Mouse (Mus musculus) cerebellum, postnatal 36 days (tissue): ENCODE measurements around the gene Apopt1.

ENCODE experiments used
- DNase-seq, 2 experiments: peaks; one replicate each; pipeline ENCODE4 v3.0.0; 2021 to 2022; ENCODE audit warnings: mixed read lengths in 2 of 2

Gene Apopt1

DNA sequence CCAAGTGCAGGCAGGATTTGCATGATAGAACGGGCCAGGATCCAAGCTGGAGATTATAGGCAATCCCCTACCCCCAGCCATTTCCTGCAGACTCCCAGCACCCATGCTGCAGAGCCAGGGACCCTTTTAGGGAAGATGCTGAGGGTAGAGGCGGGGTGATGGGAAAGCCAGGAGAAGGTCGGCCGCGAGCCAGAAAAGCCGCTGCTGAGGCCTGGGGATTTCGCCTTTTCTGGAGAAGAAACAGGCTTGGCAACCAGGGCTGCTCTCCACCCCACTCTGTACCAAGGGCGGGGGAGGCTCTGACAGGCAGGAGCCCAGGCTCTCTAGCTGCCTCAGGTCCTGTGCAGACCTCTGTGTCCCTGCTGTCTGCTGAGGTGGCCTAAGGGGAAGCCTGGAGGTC, 31.8 kb upstream of the Apopt1 start:
- DNase-seq, result no peak

DNA sequence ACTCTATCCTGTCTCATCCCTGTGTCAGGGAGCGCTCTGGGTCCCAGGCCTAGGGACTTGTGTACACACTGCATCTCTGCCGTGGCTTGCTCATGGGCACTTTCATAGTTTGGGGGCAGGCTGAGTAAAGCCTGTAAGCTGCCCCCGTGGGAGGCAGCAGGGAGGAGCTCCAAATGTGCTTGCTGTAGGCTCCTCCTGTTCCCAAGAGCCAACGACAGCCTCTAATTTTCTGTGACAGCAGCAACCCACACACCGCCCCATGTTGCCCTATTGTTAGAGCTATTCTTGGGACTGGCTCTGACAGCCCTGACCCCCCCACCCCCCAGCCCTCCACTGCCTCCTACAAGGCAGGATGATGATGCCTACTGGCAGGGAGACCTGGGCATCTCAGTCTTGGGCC, 31.1 kb upstream of the Apopt1 start:
- no peak for DNase-seq

DNA sequence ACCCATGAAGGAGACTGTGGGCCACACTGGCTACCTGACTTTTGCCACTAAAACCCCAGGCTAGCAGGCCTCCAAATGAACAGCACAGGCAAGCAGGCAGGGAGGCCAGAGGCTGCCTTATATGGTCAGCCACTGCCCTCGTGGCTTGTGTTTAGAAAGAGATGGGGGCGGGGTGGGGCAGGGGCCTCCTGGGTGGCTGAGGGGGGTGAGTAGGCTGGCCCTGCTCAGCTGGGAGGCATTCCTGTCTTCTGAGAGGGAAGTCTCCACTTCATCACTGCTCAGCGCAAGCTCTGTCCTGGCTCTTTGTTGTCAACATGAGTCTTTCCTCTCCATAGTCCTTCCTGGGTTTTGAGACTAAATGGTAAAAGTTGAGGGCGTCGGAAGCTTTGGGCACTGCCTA, 30.3 kb upstream of the Apopt1 start:
- DNase-seq, result no peak

DNA sequence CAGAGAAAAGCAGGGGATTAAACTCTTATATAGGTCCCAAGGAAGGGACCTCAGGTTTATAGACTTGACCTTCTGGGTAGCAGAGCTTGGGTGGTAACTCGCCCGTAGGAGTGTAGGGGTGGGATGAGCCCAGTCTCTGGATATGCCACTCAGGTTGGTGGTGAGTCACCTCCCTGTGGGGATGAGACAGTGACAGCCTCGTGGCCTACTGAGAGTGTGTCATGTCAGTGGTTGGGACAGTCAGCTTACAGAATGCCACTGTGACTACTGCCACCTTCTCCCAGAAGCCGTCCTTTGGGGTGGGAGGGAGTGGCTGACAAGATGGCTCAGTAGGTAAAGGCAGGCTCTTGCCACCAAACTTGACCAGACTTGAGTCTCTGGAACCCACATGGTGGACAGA, 26.7 kb upstream of the Apopt1 start:
- DNase-seq, result peak in 1 of 2 experiments; percentile 24

DNA sequence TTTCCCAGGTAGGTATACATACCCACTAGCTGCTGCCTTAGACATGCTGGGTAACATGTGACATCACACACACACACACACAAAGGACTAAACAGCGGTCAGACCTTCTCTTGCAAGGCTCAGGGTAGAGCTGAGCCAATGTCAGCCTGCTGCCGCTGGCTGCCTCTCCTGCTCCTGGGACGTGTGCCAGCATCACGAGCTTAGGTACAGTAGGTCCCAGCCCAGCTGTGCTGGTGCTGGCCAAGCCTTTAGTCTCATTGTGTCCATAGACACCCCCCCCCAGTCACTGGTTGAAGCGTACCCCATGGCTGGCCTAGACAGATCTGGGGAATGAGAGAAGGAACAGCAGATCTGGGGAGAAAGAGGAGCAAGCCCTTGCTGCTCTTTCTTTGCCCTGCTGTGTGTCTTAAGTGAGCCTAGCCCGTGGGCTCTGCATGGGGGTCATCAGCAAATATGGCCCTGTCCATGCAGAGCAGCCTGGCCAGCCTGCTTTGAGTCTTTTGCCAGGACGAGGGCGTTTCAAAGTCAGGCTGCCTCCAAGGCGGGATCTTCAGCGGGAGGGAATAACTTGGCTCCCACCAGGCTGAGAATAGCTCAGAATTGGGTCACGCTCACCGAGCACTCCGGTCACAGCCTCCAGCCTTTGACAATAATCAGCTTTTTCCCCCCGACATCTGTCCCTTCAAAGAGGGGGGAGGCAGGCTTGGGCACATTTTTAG, 25.6 kb upstream of the Apopt1 start:
- DNase-seq, result peak; percentile 67 to 70

DNA sequence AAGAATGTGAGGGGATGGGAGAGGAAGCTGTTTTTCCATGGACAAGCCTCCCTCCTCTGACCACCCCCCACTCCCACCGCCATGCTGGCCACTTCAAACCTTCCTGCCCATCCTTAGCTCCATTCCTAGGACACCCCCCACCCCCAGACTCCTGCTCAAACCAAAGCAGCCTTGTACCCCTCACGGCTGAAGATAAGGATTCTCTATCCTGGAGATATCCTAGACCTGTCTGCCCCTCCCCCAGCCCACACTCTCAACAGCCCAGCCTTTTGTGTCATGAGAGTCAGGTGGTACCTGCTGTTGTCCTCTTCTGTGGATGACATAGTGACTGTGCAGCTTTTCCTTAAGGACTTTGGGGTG, 25.0 kb upstream of the Apopt1 start:
- DNase-seq, result peak in 1 of 2 experiments; percentile 45

DNA sequence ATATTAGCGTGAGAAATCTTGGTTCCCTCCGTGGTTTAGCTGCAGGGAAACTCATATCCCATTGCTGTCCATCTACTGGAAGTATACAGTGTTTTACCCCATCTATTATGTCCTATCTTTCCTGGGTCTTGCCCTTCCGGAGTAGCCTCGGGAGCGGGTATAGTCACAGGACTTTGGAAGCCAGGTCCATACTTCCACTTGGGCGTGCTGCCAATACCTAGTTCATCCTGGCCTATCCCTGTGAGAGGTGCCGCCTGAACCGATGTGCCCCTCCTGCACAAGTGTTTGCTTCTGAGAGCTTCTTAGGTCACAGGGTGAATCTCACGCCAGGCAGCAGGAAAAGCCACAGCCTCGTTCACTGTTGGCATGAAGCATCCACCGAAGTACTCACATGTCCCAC, 23.6 kb upstream of the Apopt1 start:
- DNase-seq, result peak in 1 of 2 experiments; percentile 45

DNA sequence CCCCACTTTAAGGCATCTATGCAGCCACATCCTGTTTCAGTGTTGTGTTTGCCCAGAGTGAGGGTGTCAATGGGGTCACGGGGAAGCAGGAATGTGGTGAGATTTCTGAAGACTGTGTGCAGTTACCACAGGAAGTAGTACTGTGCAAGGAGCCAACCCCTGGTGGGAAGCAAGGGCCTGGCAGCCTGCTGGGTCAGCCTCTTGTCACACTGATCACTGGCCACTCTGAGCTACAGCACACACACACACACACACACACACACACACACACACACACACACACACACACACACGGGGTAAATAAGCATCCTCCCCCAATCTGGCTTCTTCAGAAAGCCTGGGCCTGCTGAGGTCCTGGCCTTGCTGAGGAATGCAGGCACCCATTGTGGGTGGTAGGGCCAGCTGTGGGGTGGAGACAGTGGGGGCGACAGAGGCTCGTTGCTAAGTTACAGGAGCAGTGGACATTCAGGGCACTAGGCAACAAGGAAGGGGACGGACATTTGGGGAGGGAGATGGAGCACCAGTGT, 21.7 kb upstream of the Apopt1 start:
- DNase-seq, result peak in 1 of 2 experiments; percentile 18

DNA sequence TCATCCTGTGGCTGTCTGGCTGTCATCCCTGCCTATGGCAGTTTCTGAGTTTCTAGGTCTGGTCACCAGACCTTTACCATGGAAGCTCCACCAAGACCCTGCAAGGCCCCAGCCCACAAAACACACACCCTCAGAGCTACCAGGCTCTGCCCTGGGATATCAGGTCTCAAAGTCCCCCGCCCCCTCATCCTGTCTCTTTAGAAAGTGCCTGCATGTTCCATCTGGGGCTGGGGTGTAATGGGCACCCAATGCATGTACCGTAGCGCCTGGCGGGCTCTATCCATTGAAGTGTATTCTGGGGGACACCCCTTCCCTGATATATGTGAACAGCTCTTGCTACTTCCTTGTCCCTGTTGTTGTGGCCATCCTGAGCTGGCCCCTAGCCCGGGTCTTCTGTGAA, 20.2 kb upstream of the Apopt1 start:
- DNase-seq, result peak in 1 of 2 experiments; percentile 6

DNA sequence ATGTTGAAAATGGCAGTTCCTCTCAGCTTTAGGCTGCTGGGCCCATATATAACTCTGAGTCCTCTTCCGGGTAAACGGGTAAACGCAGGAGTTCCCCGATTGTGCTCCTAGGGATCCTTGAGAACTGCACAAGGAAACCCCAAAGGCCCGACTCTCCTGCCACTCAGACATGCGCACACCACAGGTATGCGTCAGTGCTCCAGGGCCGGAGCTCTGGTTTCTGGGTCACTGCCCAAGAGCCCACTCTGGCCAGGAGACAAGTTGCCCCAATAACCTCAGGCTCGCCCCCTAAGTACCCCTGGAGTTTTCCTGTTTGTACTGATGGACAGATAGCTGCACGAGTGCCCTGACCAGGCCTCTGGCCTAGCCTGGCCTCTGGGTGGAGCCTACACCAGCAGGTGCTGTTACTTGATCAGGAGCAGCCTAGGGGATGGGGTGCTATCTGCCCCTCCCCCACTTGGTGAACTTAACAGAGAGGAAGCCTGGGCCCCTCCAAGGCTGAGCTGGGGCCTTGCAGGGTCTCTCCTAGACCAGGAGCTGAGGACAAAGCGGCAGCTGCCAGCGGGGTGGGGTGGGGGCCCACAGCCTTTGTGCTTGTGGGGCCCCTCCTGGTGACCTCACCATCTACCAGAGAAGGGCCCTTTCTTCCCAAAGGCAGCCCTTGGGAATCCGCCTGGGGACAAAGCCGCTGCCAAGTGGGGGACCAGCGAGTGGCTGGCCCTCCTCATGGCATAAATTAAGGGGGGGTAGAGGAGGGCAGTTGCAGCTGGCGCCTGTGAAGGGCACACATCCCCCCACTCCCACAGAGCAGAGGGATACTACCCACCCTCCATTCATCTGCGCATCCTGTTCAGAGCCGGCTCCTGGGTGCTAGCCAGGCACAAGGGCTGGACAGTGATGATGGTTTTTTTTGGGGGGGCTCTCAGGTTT, 19.5 kb upstream of the Apopt1 start:
- peak; percentile 32 to 38 for DNase-seq

DNA sequence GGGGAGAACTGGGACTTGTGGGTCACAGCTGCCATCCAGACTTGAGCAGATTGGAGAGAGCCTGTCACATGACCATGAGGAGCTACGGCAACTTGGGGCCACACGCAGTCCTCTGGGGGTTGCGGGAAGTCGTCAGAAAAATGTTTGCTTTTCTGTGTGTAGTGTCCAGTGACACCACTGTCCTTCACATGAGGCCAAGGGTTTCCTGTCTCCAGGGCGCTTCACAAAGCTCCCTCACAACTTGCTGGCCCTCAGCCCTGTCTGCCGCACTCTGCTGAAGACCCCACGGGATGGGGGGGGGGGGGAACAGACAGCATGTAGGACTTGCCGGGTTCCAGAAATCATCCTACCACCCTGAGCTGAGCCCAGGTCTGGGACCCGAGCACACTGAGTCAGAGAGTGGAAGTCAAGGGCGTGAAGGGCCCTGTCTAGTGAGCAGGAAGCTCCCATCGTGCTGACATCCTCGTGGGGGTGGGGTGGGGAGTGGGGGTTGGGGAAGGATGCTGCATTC, 18.7 kb upstream of the Apopt1 start:
- DNase-seq, result no peak

DNA sequence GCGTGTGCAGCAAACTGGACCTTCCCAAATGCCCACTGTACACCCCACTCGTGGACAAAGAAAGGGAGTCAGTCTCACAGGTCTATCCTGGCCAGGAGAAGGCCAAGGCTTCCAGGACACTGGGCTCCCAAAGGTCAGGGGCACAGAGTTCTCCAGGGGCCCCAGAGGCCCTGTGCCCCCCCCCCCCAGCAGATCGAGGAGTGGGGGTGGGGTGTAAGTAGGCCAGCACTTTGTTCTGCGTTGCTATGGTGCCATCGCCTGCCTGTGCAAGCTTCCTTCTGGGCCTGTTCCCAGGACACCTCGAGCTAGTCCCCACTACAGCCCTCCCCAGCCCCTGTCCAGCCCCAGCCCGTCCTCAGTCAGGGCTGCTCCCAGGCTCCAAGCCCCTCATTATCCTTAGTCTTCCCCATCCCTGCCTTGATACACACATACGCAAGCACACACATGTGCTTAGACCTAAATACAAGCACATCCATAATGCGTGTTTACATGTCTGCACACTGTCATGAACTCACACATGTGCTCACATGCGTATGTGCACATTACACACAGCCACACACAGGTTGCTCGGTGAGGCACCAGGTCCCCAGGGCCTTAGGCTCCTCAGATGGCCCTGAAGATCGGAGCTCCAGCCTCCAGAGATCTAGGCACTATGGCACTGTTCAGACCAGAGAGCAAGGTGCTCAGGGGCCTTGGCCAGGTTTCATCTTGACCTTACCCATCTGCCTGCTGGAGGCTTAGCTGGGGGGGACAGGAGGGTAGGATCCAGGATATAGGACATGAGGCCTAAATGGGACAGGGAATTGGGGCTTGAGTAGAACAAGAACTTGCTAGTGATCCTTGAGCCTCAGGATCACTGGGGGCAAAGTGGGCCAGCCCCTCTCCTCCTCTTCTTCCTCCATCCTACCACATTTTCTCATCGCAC, 17.9 kb upstream of the Apopt1 start:
- peak; percentile 30 to 36 for DNase-seq

DNA sequence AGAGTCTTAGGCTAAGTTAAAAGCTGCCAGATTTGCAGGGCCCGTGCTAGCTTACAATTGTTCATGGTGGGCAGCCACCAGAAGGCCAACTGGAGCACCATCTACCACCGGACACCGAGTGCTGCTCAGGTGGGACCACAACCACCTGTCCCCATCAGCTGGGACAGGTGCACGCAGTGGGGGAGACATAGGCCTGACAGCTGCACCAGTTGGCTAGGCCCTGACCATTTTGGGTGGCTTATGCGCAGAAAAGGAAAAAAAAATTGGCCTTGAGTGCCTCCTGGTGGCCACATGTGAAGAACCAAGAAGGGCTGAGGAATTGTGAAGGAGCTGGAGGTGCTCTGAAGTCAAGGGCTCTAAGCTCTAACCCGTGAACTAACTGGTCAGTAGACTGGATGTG, 16.8 kb upstream of the Apopt1 start:
- peak; percentile 82 to 86 for DNase-seq

DNA sequence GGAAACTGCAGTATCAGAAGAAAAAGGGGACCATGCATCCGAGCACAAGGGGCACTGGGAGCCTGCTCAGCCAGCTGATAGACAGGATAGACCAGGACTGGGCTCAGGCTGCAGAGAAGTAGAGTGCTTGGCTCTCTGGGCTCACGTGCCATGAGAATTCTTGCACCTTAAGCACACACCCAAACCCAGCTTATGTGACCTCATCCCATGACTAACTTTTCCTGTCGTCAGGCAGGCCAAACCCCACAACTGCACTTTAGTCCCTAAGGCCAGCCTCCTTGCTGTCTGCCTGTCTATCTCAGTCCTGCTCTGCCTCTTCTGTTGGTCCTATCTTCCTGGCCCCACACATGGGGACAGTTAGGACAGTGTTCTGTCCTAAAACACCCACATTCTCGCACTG, 15.4 kb upstream of the Apopt1 start:
- DNase-seq, result peak in 1 of 2 experiments; percentile 15

DNA sequence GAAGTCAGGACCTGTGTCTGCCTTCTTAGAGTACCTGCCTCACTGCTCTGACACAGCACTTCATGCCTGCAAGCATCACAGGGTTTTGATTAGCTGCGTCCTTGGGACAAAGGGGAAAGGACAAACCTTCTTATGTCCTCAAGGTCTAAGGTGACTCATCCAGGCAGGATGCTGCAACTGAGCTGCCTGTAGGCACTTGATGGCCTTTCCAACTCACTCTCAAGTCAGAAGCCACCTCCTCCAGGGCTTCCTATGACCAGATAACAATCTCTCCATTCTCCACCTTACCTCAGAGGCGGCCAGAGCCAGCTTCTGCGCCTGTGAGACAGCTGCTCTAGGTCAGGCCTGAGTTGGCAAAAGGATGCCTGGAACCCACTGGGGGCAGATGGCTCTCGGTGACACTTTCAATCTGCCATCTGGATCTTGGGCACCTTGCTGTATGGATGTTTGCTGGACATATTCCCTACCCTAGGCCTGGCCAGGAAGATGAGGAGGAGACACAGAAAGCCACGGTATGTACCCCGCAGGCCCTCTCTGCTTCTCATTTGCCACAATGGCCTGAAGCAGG, 14.6 kb upstream of the Apopt1 start:
- DNase-seq, result peak; percentile 68

DNA sequence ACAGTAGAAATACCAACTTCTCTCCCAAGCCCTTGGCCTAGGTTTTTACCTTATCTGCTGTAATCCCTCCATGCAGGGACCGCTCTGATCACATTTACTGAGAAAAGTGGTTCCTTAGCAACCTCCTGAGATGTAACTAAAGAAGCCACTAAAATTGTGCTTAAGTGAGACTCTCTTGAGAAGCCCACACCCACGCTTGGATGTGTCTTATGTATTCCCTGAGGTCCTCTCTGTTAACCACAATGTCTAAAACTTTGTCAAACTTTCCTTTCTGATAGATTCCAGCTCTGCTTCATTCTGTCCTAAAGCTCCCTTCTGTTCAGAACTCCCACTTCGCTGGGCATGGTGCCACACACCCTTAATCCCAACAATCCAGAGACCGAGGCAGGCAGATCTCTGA, 13.5 kb upstream of the Apopt1 start:
- no peak for DNase-seq

DNA sequence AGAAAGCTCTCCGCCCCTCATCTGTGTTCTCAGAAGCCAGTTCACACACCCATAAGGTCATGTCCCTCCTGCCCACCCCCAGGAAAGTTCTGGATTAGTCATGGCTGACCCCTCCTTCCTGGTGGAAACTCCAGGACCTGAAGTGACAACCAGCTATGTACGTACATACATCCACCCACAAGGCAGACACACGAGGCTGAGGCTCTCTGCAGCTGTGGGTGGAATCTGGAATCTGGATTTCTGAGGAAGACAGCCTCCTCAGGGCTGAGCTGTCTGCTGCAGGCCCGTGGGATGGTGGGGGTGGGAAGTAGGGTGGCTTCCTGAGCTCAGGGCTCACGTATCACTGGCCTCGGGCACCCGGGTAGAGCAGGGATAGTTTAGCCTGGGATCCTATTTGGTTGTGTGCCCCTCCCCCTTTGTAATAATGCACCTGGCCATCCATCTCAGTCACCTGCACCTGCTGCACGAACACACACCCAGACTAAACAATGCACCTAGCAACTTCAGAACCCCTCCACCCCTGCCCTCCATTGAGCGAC, 12.1 kb upstream of the Apopt1 start:
- DNase-seq, result no peak

DNA sequence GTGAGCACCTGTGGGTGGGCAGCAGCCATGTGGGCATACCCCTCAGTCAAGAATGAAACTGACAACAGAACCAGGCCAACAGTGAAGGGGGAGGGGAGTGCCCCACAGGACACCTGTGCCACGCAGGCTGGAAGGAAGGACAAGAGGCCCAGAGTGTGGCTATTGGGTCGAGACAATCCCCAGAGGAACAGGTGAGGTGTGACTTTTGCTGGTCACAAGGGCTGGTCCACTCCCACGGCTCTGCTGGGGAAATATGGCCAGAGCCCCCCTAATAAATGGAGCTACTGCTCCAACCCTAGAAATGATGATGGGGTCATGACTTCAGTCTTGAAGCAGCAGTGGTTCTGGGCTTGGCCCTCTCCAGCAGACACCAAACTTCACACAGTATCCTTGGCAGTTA, 9.8 kb upstream of the Apopt1 start:
- no peak for DNase-seq

DNA sequence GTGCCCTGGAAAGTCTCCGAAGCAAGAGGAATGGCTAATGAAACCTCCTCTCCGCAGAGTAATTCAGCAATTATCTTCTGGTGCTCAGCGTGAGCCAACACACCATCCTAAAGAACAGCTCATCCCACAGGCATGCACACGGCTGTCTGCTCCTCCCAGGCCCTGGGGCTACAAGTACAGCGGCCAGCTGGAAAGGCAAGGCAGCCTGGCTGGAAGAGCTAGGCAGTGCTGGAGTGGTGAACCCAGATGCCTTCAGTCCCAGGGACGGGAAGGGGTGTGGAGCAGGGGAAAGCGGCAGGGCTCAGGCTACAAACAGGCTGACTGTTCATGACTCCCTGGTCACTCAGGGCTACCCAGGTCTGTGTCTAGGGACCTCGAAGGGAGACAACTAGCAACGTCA, 8.5 kb upstream of the Apopt1 start:
- DNase-seq, result no peak

DNA sequence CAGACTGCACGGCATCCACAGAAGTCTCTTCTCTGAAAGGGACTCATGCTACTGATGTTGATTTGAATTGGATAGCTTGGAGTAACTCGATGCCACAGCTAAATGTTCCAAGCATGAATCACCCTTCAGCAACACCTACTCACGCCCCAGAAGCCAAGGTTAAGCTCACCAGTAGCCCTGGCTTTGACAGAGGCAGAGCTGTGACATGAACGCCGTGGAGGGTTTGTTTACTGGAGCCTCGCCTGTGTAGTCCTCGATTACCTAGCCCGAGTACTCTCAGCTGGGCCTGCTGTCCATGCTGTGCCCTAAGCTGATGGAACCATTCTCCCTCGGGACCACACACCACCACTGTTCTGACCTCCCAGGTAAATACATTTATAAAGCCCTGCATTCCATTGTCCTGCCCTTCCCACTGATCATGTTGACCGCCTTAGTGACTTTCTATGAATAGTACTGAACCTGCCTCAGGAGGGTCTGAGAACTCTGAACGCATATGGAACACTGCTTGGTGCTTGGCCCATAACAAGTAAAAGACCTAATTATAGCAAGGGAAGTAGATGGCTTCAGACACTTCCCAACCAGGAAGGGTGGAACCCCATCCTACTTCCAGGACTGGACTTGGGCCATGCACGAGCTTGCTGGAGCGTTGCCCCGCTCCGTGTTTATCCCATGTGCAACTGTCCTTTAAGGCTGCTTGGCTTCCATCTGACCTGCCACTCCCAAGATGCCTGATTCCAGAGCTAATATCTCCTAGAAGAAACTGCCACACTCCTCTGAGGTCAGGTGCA, 7.7 kb upstream of the Apopt1 start:
- no peak for DNase-seq

DNA sequence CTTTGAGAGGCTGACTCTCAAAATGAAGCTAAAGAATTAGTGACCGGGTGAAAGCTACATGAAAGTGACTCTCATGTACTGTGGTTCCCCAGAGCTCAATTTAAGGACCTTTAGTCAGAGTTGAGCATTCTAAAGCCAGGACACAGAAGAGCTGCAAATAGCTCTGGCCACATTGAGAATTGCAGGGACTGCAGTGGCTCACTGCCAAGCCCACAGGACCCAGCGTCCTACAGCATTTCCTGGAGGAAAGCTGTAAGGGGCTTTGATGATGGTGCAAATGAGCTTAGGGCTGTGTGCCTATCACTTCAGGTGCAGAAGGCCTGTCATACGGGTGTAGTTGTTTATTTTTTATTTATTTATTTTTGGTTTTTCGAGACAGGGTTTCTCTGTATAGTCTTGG, 4.9 kb upstream of the Apopt1 start:
- no peak for DNase-seq
